Mouse (Mus musculus): Measurements from ENCODE around the gene Cp. TPM values are rescaled to one million over a fixed set of nuclear protein-coding genes. Genes with fewer than 3 reads are reported as not detected.
"Not testable (repeated sequence)": the region's sequence is repeated elsewhere in the genome, so short reads cannot be mapped to it uniquely, and the experiment has no call there.

The Cp gene
- polyA plus RNA-seq (2011; ENCODE audit: insufficient read depth, insufficient read length, low read depth, missing spikeins), result 0.52 and 0.88 TPM in 2 replicates

GRCm38 (mm10) chr3:19956885-19957284, at the start of gene Cp:
Cp (plus strand) TSS chr3:19957054.
- no peak for TF ChIP-seq POLR2A (IDR thresholded peaks at IDR 0.05; ENCODE audit: insufficient read depth, low read length)
- TF ChIP-seq CTCF (IDR thresholded peaks at IDR 0.05; ENCODE audit: low read depth, low read length), result no peak
- TF ChIP-seq EP300 (IDR thresholded peaks at IDR 0.05; ENCODE audit: insufficient read depth, low read depth, low read length), result no peak
- H3K36me3 ChIP-seq (ENCODE audit: control insufficient read depth, insufficient read depth, low read length, poor library complexity, severe bottlenecking), result no peaks in the 10 kb centered on the region
- H3K4me3 ChIP-seq (ENCODE audit: low read depth, low read length), result no peak within 1 kb of the TSS

GRCm38 (mm10) chr3:19948552-19948951, 8.3 kb upstream of the Cp start:
- TF ChIP-seq EP300 (IDR thresholded peaks at IDR 0.05; ENCODE audit: insufficient read depth, low read depth, low read length) (no peak), CTCF (IDR thresholded peaks at IDR 0.05; ENCODE audit: low read depth, low read length) (no peak), POLR2A (IDR thresholded peaks at IDR 0.05; ENCODE audit: insufficient read depth, low read length) (no peak)
- Histone ChIP-seq H3K4me1 (ENCODE audit: control insufficient read depth, insufficient read depth, low read length) (no peaks in the 10 kb centered on the region), H3K27ac (ENCODE audit: insufficient read depth, low read length) (no peak overlapping the region), H3K9ac (ENCODE audit: low read depth, poor library complexity, severe bottlenecking) (no peak overlapping the region), H3K27me3 (ENCODE audit: control insufficient read depth, insufficient read depth, low read length, poor library complexity, severe bottlenecking) (no peaks in the 10 kb centered on the region), H3K9me3 (replicated peaks; ENCODE audit: control insufficient read depth, insufficient read depth, low read length, poor library complexity, severe bottlenecking) (no peaks in the 10 kb centered on the region), H3K4me3 (ENCODE audit: low read depth, low read length) (no peak overlapping the region), H3K36me3 (ENCODE audit: control insufficient read depth, insufficient read depth, low read length, poor library complexity, severe bottlenecking) (no peaks in the 10 kb centered on the region)

More at GRCm38 (mm10) chr3:19956885-19957284, at the start of gene Cp:
- Histone ChIP-seq H3K9ac (ENCODE audit: low read depth, poor library complexity, severe bottlenecking) (no peak within 1 kb of the TSS), H3K27me3 (ENCODE audit: control insufficient read depth, insufficient read depth, low read length, poor library complexity, severe bottlenecking) (no peaks in the 10 kb centered on the region), H3K27ac (ENCODE audit: insufficient read depth, low read length) (no peak within 1 kb of the TSS), H3K4me1 (ENCODE audit: control insufficient read depth, insufficient read depth, low read length) (no peaks in the 10 kb centered on the region), H3K9me3 (replicated peaks; ENCODE audit: control insufficient read depth, insufficient read depth, low read length, poor library complexity, severe bottlenecking) (no peaks in the 10 kb centered on the region)

- H3K4me1 ChIP-seq (ENCODE audit: control insufficient read depth, insufficient read depth, low read length); H3K27me3 ChIP-seq (ENCODE audit: control insufficient read depth, insufficient read depth, low read length, poor library complexity, severe bottlenecking); H3K36me3 ChIP-seq (ENCODE audit: control insufficient read depth, insufficient read depth, low read length, poor library complexity, severe bottlenecking); H3K4me3 ChIP-seq (ENCODE audit: low read depth, low read length); H3K9me3 ChIP-seq (replicated peaks; ENCODE audit: control insufficient read depth, insufficient read depth, low read length, poor library complexity, severe bottlenecking); H3K27ac ChIP-seq (ENCODE audit: insufficient read depth, low read length); H3K9ac ChIP-seq (ENCODE audit: low read depth, poor library complexity, severe bottlenecking): not testable (repeated sequence)
Measured at GRCm38 (mm10) chr3:19949401-19949800, 7.5 kb upstream of the Cp start.

- H3K4me1 ChIP-seq (ENCODE audit: control insufficient read depth, insufficient read depth, low read length), result no peaks in the 10 kb centered on the region
- no peaks in the 10 kb centered on the region for H3K27me3 ChIP-seq (ENCODE audit: control insufficient read depth, insufficient read depth, low read length, poor library complexity, severe bottlenecking)
- H3K9me3 ChIP-seq (replicated peaks; ENCODE audit: control insufficient read depth, insufficient read depth, low read length, poor library complexity, severe bottlenecking), result no peaks in the 10 kb centered on the region
- H3K36me3 ChIP-seq (ENCODE audit: control insufficient read depth, insufficient read depth, low read length, poor library complexity, severe bottlenecking), result no peaks in the 10 kb centered on the region
- no peak overlapping the region for H3K4me3 ChIP-seq (ENCODE audit: low read depth, low read length)
- no peak for TF ChIP-seq EP300 (IDR thresholded peaks at IDR 0.05; ENCODE audit: insufficient read depth, low read depth, low read length)
- TF ChIP-seq CTCF (IDR thresholded peaks at IDR 0.05; ENCODE audit: low read depth, low read length), result no peak
- no peak for TF ChIP-seq POLR2A (IDR thresholded peaks at IDR 0.05; ENCODE audit: insufficient read depth, low read length)
- no peak overlapping the region for H3K9ac ChIP-seq (ENCODE audit: low read depth, poor library complexity, severe bottlenecking)
- no peak overlapping the region for H3K27ac ChIP-seq (ENCODE audit: insufficient read depth, low read length)
Measured at GRCm38 (mm10) chr3:19953425-19953824, 3.4 kb upstream of the Cp start.

GRCm38 (mm10) chr3:19953865-19954264, 3.0 kb upstream of the Cp start:
- no peaks in the 10 kb centered on the region for H3K36me3 ChIP-seq (ENCODE audit: control insufficient read depth, insufficient read depth, low read length, poor library complexity, severe bottlenecking)
- no peaks in the 10 kb centered on the region for H3K27me3 ChIP-seq (ENCODE audit: control insufficient read depth, insufficient read depth, low read length, poor library complexity, severe bottlenecking)
- H3K9ac ChIP-seq (ENCODE audit: low read depth, poor library complexity, severe bottlenecking), result no peak overlapping the region
- H3K27ac ChIP-seq (ENCODE audit: insufficient read depth, low read length), result no peak overlapping the region
- H3K4me3 ChIP-seq (ENCODE audit: low read depth, low read length), result no peak overlapping the region
- no peaks in the 10 kb centered on the region for H3K9me3 ChIP-seq (replicated peaks; ENCODE audit: control insufficient read depth, insufficient read depth, low read length, poor library complexity, severe bottlenecking)
- no peak for TF ChIP-seq POLR2A (IDR thresholded peaks at IDR 0.05; ENCODE audit: insufficient read depth, low read length)
- no peak for TF ChIP-seq CTCF (IDR thresholded peaks at IDR 0.05; ENCODE audit: low read depth, low read length)
- TF ChIP-seq EP300 (IDR thresholded peaks at IDR 0.05; ENCODE audit: insufficient read depth, low read depth, low read length), result no peak
- no peaks in the 10 kb centered on the region for H3K4me1 ChIP-seq (ENCODE audit: control insufficient read depth, insufficient read depth, low read length)

- Histone ChIP-seq H3K4me3 (ENCODE audit: low read depth, low read length) (no peak overlapping the region), H3K4me1 (ENCODE audit: control insufficient read depth, insufficient read depth, low read length) (no peaks in the 10 kb centered on the region), H3K36me3 (ENCODE audit: control insufficient read depth, insufficient read depth, low read length, poor library complexity, severe bottlenecking) (no peaks in the 10 kb centered on the region), H3K9ac (ENCODE audit: low read depth, poor library complexity, severe bottlenecking) (no peak overlapping the region), H3K27me3 (ENCODE audit: control insufficient read depth, insufficient read depth, low read length, poor library complexity, severe bottlenecking) (peaks cover 1% of the 10 kb centered on the region; the same call in 1 of the 2 replicates), H3K9me3 (replicated peaks; ENCODE audit: control insufficient read depth, insufficient read depth, low read length, poor library complexity, severe bottlenecking) (no peaks in the 10 kb centered on the region), H3K27ac (ENCODE audit: insufficient read depth, low read length) (no peak overlapping the region)
- TF ChIP-seq EP300 (IDR thresholded peaks at IDR 0.05; ENCODE audit: insufficient read depth, low read depth, low read length) (no peak), POLR2A (IDR thresholded peaks at IDR 0.05; ENCODE audit: insufficient read depth, low read length) (no peak), CTCF (IDR thresholded peaks at IDR 0.05; ENCODE audit: low read depth, low read length) (no peak)
Measured at GRCm38 (mm10) chr3:19958031-19958430, 1.2 kb downstream of the Cp start.
